Mouse (Mus musculus) stomach, embryonic 15.5 days (tissue): ENCODE measurements at regions not wholly inside any gene's neighbourhood (a gene's known extent, or its start where the extent isn't known, plus 50 kb on each side); places are given as distances from the start of the nearest gene placed in this dataset.

Experiments
- ATAC-seq: fragments of 200-750 bp; cut with Nextera tagmentation; 2 replicates; pipeline ENCODE4 v1.8.0; 2017; ENCODE audit warnings: low read depth, moderate number of reproducible peaks, moderate TSS enrichment; ENCODE audit not compliant: insufficient read depth, low FRiP score
- H3K27ac ChIP-seq: fragments of 300-500 bp; sonication (generic); 2 replicates; pipeline ENCODE4 v1.5.1; 2015; ENCODE audit warnings: mild to moderate bottlenecking, inconsistent platforms
- H3K27me3 ChIP-seq: fragments of 300-500 bp; sonication (generic); replicated peaks from 2 replicates; pipeline ENCODE4 v1.6.1; 2015; ENCODE audit warnings: inconsistent platforms
- H3K36me3 ChIP-seq: fragments of 300-500 bp; sonication (generic); 2 replicates; pipeline ENCODE4 v1.6.1; 2015; ENCODE audit warnings: inconsistent platforms
- H3K4me1 ChIP-seq: fragments of 300-500 bp; sonication (generic); 2 replicates; pipeline ENCODE4 v1.6.1; 2015; ENCODE audit warnings: inconsistent platforms
- H3K4me2 ChIP-seq: fragments of 300-500 bp; sonication (generic); 2 replicates; pipeline ENCODE4 v1.6.1; 2015; ENCODE audit warnings: mild to moderate bottlenecking, inconsistent platforms
- H3K4me3 ChIP-seq: fragments of 300-500 bp; sonication (generic); replicated peaks from 2 replicates; pipeline ENCODE4 v1.5.1; 2015; ENCODE audit warnings: inconsistent platforms
- H3K9ac ChIP-seq: fragments of 300-500 bp; sonication (generic); 2 replicates; pipeline ENCODE4 v1.6.1; 2015; ENCODE audit warnings: inconsistent platforms
- H3K9me3 ChIP-seq: fragments of 300-500 bp; sonication (generic); 2 replicates; pipeline ENCODE4 v1.6.1; 2016; ENCODE audit warnings: inconsistent platforms
- WGBS: fragments of 180-500 bp; shearing (Covaris S2); methylation state at CpG from one replicate; pipeline ENCODE4 v1.1.7; 2015; 5-methylcytosine and 5-hydroxymethylcytosine counted together

GRCm38 (mm10) chr9:46544326-46544725 is 224.5 kb upstream of the 4931429L15Rik start:
- H3K36me3 ChIP-seq = no peaks in the 10 kb centered on the region
- no peak overlapping the region for H3K9ac ChIP-seq
- ATAC-seq = no peak
- no peaks in the 10 kb centered on the region for H3K9me3 ChIP-seq
- no peak overlapping the region for H3K27ac ChIP-seq
- no peak overlapping the region for H3K4me2 ChIP-seq
- H3K4me3 ChIP-seq = no peak overlapping the region
- H3K4me1 ChIP-seq = no peaks in the 10 kb centered on the region
- WGBS = 76% methylated on average over 3 of the region's 3 CpGs
- no peaks in the 10 kb centered on the region for H3K27me3 ChIP-seq

GRCm38 (mm10) chr9:46541001-46541400 is 221.2 kb upstream of the 4931429L15Rik start:
- no peaks in the 10 kb centered on the region for H3K4me1 ChIP-seq
- no peak overlapping the region for H3K4me2 ChIP-seq
- H3K27ac ChIP-seq = no peak overlapping the region
- no peak overlapping the region for H3K9ac ChIP-seq
- no peaks in the 10 kb centered on the region for H3K36me3 ChIP-seq
- no peaks in the 10 kb centered on the region for H3K27me3 ChIP-seq
- 57% methylated on average over 2 of the region's 2 CpGs for WGBS
- no peak for ATAC-seq
- no peaks in the 10 kb centered on the region for H3K9me3 ChIP-seq
- no peak overlapping the region for H3K4me3 ChIP-seq

GRCm38 (mm10) chr9:46538616-46539015 is 218.8 kb upstream of the 4931429L15Rik start:
- no peak for ATAC-seq
- Histone ChIP-seq H3K4me2 (no peak overlapping the region), H3K27me3 (no peaks in the 10 kb centered on the region), H3K9me3 (no peaks in the 10 kb centered on the region), H3K36me3 (no peaks in the 10 kb centered on the region), H3K4me3 (no peak overlapping the region), H3K9ac (no peak overlapping the region), H3K27ac (no peak overlapping the region), H3K4me1 (no peaks in the 10 kb centered on the region)
- 74% methylated on average over 4 of the region's 4 CpGs for WGBS

- no peak overlapping the region for H3K4me2 ChIP-seq
- 80% methylated on average over 20 of the region's 20 CpGs for WGBS
Observed at GRCm38 (mm10) chr9:46516401-46517130, 196.8 kb upstream of the 4931429L15Rik start.

GRCm38 (mm10) chr9:46512276-46513051 is 192.7 kb upstream of the 4931429L15Rik start:
- no peaks in the 10 kb centered on the region for H3K4me1 ChIP-seq
- H3K4me2 ChIP-seq = no peak overlapping the region
- no peak for ATAC-seq
- H3K36me3 ChIP-seq = no peaks in the 10 kb centered on the region
- no peak overlapping the region for H3K9ac ChIP-seq
- no peaks in the 10 kb centered on the region for H3K27me3 ChIP-seq
- no peak overlapping the region for H3K27ac ChIP-seq
- no peaks in the 10 kb centered on the region for H3K9me3 ChIP-seq
- 51% methylated on average over 6 of the region's 6 CpGs for WGBS
- no peak overlapping the region for H3K4me3 ChIP-seq

More at GRCm38 (mm10) chr9:46516401-46517130, 196.8 kb upstream of the 4931429L15Rik start:
- Histone ChIP-seq H3K4me3 (no peak overlapping the region), H3K27ac (no peak overlapping the region), H3K4me1 (no peaks in the 10 kb centered on the region), H3K9ac (no peak overlapping the region), H3K9me3 (no peaks in the 10 kb centered on the region), H3K27me3 (no peaks in the 10 kb centered on the region), H3K36me3 (no peaks in the 10 kb centered on the region)
- no peak for ATAC-seq

GRCm38 (mm10) chr9:46511307-46511706 is 191.5 kb upstream of the 4931429L15Rik start:
- 60% methylated on average over 6 of the region's 6 CpGs for WGBS
- no peaks in the 10 kb centered on the region for H3K4me1 ChIP-seq
- ATAC-seq = no peak

GRCm38 (mm10) chr9:46509896-46510295 is 190.1 kb upstream of the 4931429L15Rik start:
- WGBS = 60% methylated on average over 5 of the region's 5 CpGs
- Histone ChIP-seq H3K36me3 (no peaks in the 10 kb centered on the region), H3K27me3 (no peaks in the 10 kb centered on the region), H3K4me1 (no peaks in the 10 kb centered on the region), H3K4me2 (no peak overlapping the region), H3K9ac (no peak overlapping the region), H3K27ac (no peak overlapping the region), H3K4me3 (no peak overlapping the region), H3K9me3 (no peaks in the 10 kb centered on the region)
- ATAC-seq = no peak

More at GRCm38 (mm10) chr9:46511307-46511706, 191.5 kb upstream of the 4931429L15Rik start:
- no peak overlapping the region for H3K27ac ChIP-seq
- no peaks in the 10 kb centered on the region for H3K27me3 ChIP-seq
- no peak overlapping the region for H3K4me3 ChIP-seq
- no peak overlapping the region for H3K4me2 ChIP-seq
- no peak overlapping the region for H3K9ac ChIP-seq
- H3K9me3 ChIP-seq = no peaks in the 10 kb centered on the region
- no peaks in the 10 kb centered on the region for H3K36me3 ChIP-seq

- WGBS = 26% methylated on average over 5 of the region's 5 CpGs
- no peaks in the 10 kb centered on the region for H3K27me3 ChIP-seq
- no peak overlapping the region for H3K9ac ChIP-seq
Observed at GRCm38 (mm10) chr9:46509458-46509857, 189.7 kb upstream of the 4931429L15Rik start.

GRCm38 (mm10) chr9:46507036-46507435 is 187.2 kb upstream of the 4931429L15Rik start:
- Histone ChIP-seq H3K9ac (no peak overlapping the region), H3K9me3 (no peaks in the 10 kb centered on the region), H3K4me3 (no peak overlapping the region), H3K27ac (no peak overlapping the region), H3K27me3 (no peaks in the 10 kb centered on the region), H3K4me1 (no peaks in the 10 kb centered on the region), H3K36me3 (no peaks in the 10 kb centered on the region), H3K4me2 (no peak overlapping the region)
- 81% methylated on average over 4 of the region's 4 CpGs for WGBS
- ATAC-seq = no peak

More at GRCm38 (mm10) chr9:46509458-46509857, 189.7 kb upstream of the 4931429L15Rik start:
- Histone ChIP-seq H3K36me3 (no peaks in the 10 kb centered on the region), H3K27ac (no peak overlapping the region), H3K9me3 (no peaks in the 10 kb centered on the region), H3K4me1 (no peaks in the 10 kb centered on the region), H3K4me3 (no peak overlapping the region), H3K4me2 (no peak overlapping the region)
- ATAC-seq = no peak

GRCm38 (mm10) chr9:46504536-46504935 is 184.8 kb upstream of the 4931429L15Rik start:
- no peak overlapping the region for H3K27ac ChIP-seq
- no peak for ATAC-seq
- no peaks in the 10 kb centered on the region for H3K27me3 ChIP-seq
- no peak overlapping the region for H3K9ac ChIP-seq
- H3K36me3 ChIP-seq = no peaks in the 10 kb centered on the region
- no peaks in the 10 kb centered on the region for H3K9me3 ChIP-seq
- H3K4me2 ChIP-seq = no peak overlapping the region
- no peaks in the 10 kb centered on the region for H3K4me1 ChIP-seq
- no peak overlapping the region for H3K4me3 ChIP-seq
- WGBS = 48% methylated on average over 12 of the region's 12 CpGs

- no peak for ATAC-seq
- Histone ChIP-seq H3K27me3 (no peaks in the 10 kb centered on the region), H3K4me1 (no peaks in the 10 kb centered on the region), H3K27ac (no peak overlapping the region), H3K9ac (no peak overlapping the region), H3K4me3 (no peak overlapping the region), H3K9me3 (no peaks in the 10 kb centered on the region), H3K36me3 (no peaks in the 10 kb centered on the region), H3K4me2 (no peak overlapping the region)
- WGBS = 68% methylated on average over 3 of the region's 3 CpGs
Observed at GRCm38 (mm10) chr9:46504133-46504416, 184.3 kb upstream of the 4931429L15Rik start.

- ATAC-seq = no peak
- WGBS = 85% methylated on average over 8 of the region's 8 CpGs
- no peaks in the 10 kb centered on the region for H3K9me3 ChIP-seq
Observed at GRCm38 (mm10) chr9:46503321-46504132, 183.7 kb upstream of the 4931429L15Rik start.

More at GRCm38 (mm10) chr9:46503321-46504132, 183.7 kb upstream of the 4931429L15Rik start:
- no peaks in the 10 kb centered on the region for H3K27me3 ChIP-seq
- no peak overlapping the region for H3K9ac ChIP-seq
- no peak overlapping the region for H3K4me2 ChIP-seq
- no peak overlapping the region for H3K4me3 ChIP-seq
- no peaks in the 10 kb centered on the region for H3K4me1 ChIP-seq
- no peak overlapping the region for H3K27ac ChIP-seq
- no peaks in the 10 kb centered on the region for H3K36me3 ChIP-seq
